Comparison of ENCODE assay signal across 2 mouse cellular contexts in the genomic region with DNA sequence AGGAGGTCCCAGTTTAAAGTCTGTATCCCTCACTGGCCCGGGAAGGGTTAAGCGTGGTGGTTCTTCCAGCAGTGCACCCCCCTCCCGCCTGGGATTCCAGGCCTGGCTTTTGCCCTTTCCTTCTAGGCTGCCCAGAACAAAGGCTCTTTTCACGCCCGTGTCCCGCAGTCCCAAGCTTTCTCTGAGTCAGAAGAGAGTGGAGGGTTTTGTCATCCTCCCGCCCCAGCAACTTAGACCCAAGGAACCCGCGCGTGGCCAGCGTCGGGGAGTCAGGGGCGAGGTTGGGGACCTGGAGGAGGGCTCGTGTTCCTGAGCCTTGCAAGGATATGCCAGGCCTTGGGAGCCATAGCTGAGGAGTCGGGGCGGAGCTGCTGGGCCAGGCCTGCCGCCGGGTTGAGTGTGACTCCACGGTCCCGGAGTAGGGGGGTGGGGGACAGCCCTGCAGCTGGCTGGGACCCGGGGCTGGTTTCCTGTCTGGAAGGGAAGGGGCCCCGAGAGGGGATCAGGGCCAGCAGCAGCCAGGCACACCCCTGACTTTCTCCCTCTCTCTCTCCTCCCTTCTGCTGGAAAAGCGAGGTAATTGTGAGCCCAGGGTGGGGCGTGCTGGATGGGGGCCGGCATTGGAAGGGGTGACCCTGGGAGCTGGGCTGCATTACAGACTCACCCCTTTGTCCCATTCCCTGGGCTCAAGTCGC.
TF ChIP-seq lines count a peak whose summit lies in the region.

No protein-coding gene starts in this region.

TF ChIP-seq in CH12.LX, 34 proteins besides CTCF, POLR2A, EP300 and RAD21:
- TF ChIP-seq UBTF (IDR thresholded peaks at IDR 0.05; ENCODE audit: low read depth, low read length) (no peak), ZNF384 (IDR thresholded peaks at IDR 0.05; ENCODE audit: low read depth, low read length) (no peak), ZC3H11A (IDR thresholded peaks at IDR 0.05; ENCODE audit: low read depth, low read length) (no peak), MXI1 (IDR thresholded peaks at IDR 0.05; ENCODE audit: low read depth, low read length) (no peak), MAX (IDR thresholded peaks at IDR 0.05; ENCODE audit: low read length) (no peak), MEF2A (IDR thresholded peaks at IDR 0.05; ENCODE audit: borderline replicate concordance, low read depth, low read length) (no peak), NELFE (IDR thresholded peaks at IDR 0.05; ENCODE audit: low read depth, low read length) (no peak), TCF12 (IDR thresholded peaks at IDR 0.05; ENCODE audit: low read depth, low read length) (no peak)

TF ChIP-seq in myocyte, 11 proteins besides CTCF, POLR2A, EP300 and RAD21:
- TF ChIP-seq TCF12 (IDR thresholded peaks at IDR 0.05; ENCODE audit: insufficient read depth, poor library complexity, severe bottlenecking) (no peak), MYOD1 (IDR thresholded peaks at IDR 0.05; ENCODE audit: control insufficient read depth in 1 of 3, insufficient read length in 2 of 3, low read depth in 2 of 3) (no peak), SRF (IDR thresholded peaks at IDR 0.05; ENCODE audit: control insufficient read depth, insufficient read length, low read depth) (no peak), REST (IDR thresholded peaks at IDR 0.05; ENCODE audit: insufficient read depth, insufficient read length) (no peak), MAX (IDR thresholded peaks at IDR 0.05; ENCODE audit: low read depth) (no peak), MYOG (IDR thresholded peaks at IDR 0.05; ENCODE audit: control insufficient read depth in 1 of 3, insufficient read depth in 1 of 3, insufficient read length in 2 of 3, low read depth in 2 of 3) (no peak), TCF3 (IDR thresholded peaks at IDR 0.05; ENCODE audit: insufficient read length, low read depth) (no peak), CEBPB (IDR thresholded peaks at IDR 0.05; ENCODE audit: insufficient read depth, poor library complexity, severe bottlenecking) (no peak), E2F4 (IDR thresholded peaks at IDR 0.05; ENCODE audit: insufficient read depth) (no peak), POLR2AphosphoS2 (IDR thresholded peaks at IDR 0.05; ENCODE audit: insufficient read length, low read depth) (no peak), USF1 (IDR thresholded peaks at IDR 0.05; ENCODE audit: low read depth) (no peak)
